Mouse (Mus musculus): Measurements from ENCODE around the gene Cox7a1. TPM values are rescaled to one million over a fixed set of nuclear protein-coding genes. Genes with fewer than 3 reads are reported as not detected.

Cox7a1 gene
- total and polyA plus RNA-seq, 3 experiments: 1.6 to 15.2 (median 14.0) TPM

GRCm38 (mm10) chr7:30235625-30236024, 51.7 kb downstream of the Cox7a1 start, which contains the start of gene Ovol3:
Gene Ovol3, minus strand, starts transcription at chr7:30235725.
- Histone ChIP-seq H3K4me2 (ENCODE audit: insufficient read depth, low read depth, poor library complexity, severe bottlenecking) (no peak within 1 kb of the TSS), H3K9ac (ENCODE audit: insufficient read depth, low read depth) (no peak within 1 kb of the TSS), H3K4me1 (ENCODE audit: control insufficient read depth in 1 of 2, insufficient read depth in 2 of 2) (peaks cover 12 to 41% of the 10 kb centered on the region in 2 experiments), H3K9me3 (replicated peaks; ENCODE audit: low read length) (no peaks in the 10 kb centered on the region), H3K27ac (ENCODE audit: insufficient read depth, low read depth) (no peak within 1 kb of the TSS), H3K4me3 (replicated peaks in 1 of 3; ENCODE audit: low read depth in 2 of 3, low read length in 2 of 3, poor library complexity in 1 of 3) (peak within 1 kb of the TSS in 1 of 3 experiments; percentile 2), H3K79me2 (replicated peaks; ENCODE audit: control insufficient read depth, extremely low read depth, insufficient read depth, poor library complexity, severe bottlenecking) (no peaks in the 10 kb centered on the region), H3K27me3 (replicated peaks) (no peaks in the 10 kb centered on the region), H3K36me3 (replicated peaks in 1 of 2; ENCODE audit: control insufficient read depth in 1 of 2, insufficient read depth in 1 of 2, low read length in 1 of 2) (peaks cover 26 to 45% of the 10 kb centered on the region in 2 experiments)
- in situ Hi-C loops (cut with MboI; ENCODE audit: low pct_ligation_motif_present, low pct_unique_long_range_greater_than_20kb, low sequenced_read_pairs): no loop called here
- no peak for TF ChIP-seq SMC3 (IDR thresholded peaks at IDR 0.05; ENCODE audit: low read depth, low read length)
- peak; percentile 24 for DNase-seq (ENCODE audit: extremely low read depth)
- dilution Hi-C loops (cut with MboI; ENCODE audit: extremely low pct_ligation_motif_present, extremely low pct_unique_long_range_greater_than_20kb, low sequenced_read_pairs): no loop called here

Other genes with a start within 250 kb of the Cox7a1 start
Only the 20 nearest of the 24 such genes appear.
- gene Zfp568, start 200.2 kb upstream of the Cox7a1 start, total RNA-seq (2012; rRNA removed): 10.6 and 12.9 TPM in 2 replicates
- gene Zfp568, start 200.2 kb upstream of the Cox7a1 start, total RNA-seq (2014; rRNA removed): 12.6 and 15.1 TPM in 2 replicates
- gene Zfp568, start 200.2 kb upstream of the Cox7a1 start, polyA plus RNA-seq (2012; ENCODE audit: insufficient read length, low read depth): 10.8 and 11.5 TPM in 2 replicates
- gene Zfp14, start 132.8 kb upstream of the Cox7a1 start, total RNA-seq (2012; rRNA removed): 0.34 TPM in 2 replicates
- 0.34 and 0.96 TPM in 2 replicates for gene Zfp14, start 132.8 kb upstream of the Cox7a1 start, total RNA-seq (2014; rRNA removed)
- 0.31 and 0.54 TPM in 2 replicates for gene Zfp14, start 132.8 kb upstream of the Cox7a1 start, polyA plus RNA-seq (2012; ENCODE audit: insufficient read length, low read depth)
- 6.9 and 7.0 TPM in 2 replicates for gene Zfp82, start 111.2 kb upstream of the Cox7a1 start, total RNA-seq (2012; rRNA removed)
- gene Zfp82, start 111.2 kb upstream of the Cox7a1 start, total RNA-seq (2014; rRNA removed): 7.1 TPM in 2 replicates
- gene Zfp82, start 111.2 kb upstream of the Cox7a1 start, polyA plus RNA-seq (2012; ENCODE audit: insufficient read length, low read depth): 4.5 and 4.9 TPM in 2 replicates
- gene Gm26920, start 93.7 kb upstream of the Cox7a1 start, total RNA-seq (2012; rRNA removed): 0.50 TPM in 1 of 2 replicates, not detected in the other
- gene Gm26920, start 93.7 kb upstream of the Cox7a1 start, total RNA-seq (2014; rRNA removed): not detected in 2 replicates
- gene Gm26920, start 93.7 kb upstream of the Cox7a1 start, polyA plus RNA-seq (2012; ENCODE audit: insufficient read length, low read depth): 1.1 TPM in 1 of 2 replicates, not detected in the other
- gene Zfp566, start 93.6 kb upstream of the Cox7a1 start, total RNA-seq (2012; rRNA removed): 5.5 and 6.5 TPM in 2 replicates
- gene Zfp566, start 93.6 kb upstream of the Cox7a1 start, total RNA-seq (2014; rRNA removed): 3.5 and 4.9 TPM in 2 replicates
- gene Zfp566, start 93.6 kb upstream of the Cox7a1 start, polyA plus RNA-seq (2012; ENCODE audit: insufficient read length, low read depth): 9.1 TPM in 2 replicates
- gene Zfp260, start 89.4 kb upstream of the Cox7a1 start, total RNA-seq (2012; rRNA removed): 11.1 and 11.4 TPM in 2 replicates
- gene Zfp260, start 89.4 kb upstream of the Cox7a1 start, total RNA-seq (2014; rRNA removed): 18.1 and 19.6 TPM in 2 replicates
- 11.5 and 13.7 TPM in 2 replicates for gene Zfp260, start 89.4 kb upstream of the Cox7a1 start, polyA plus RNA-seq (2012; ENCODE audit: insufficient read length, low read depth)
- 4.7 and 5.7 TPM in 2 replicates for gene Zfp382, start 62.2 kb upstream of the Cox7a1 start, total RNA-seq (2012; rRNA removed)
- 3.9 and 4.7 TPM in 2 replicates for gene Zfp382, start 62.2 kb upstream of the Cox7a1 start, total RNA-seq (2014; rRNA removed)
- gene Zfp382, start 62.2 kb upstream of the Cox7a1 start, polyA plus RNA-seq (2012; ENCODE audit: insufficient read length, low read depth): 2.1 and 3.3 TPM in 2 replicates
- gene Zfp146, start 14.4 kb upstream of the Cox7a1 start, total RNA-seq (2012; rRNA removed): 43.1 and 45.1 TPM in 2 replicates
- gene Zfp146, start 14.4 kb upstream of the Cox7a1 start, total RNA-seq (2014; rRNA removed): 44.5 and 45.0 TPM in 2 replicates
- 42.0 and 47.8 TPM in 2 replicates for gene Zfp146, start 14.4 kb upstream of the Cox7a1 start, polyA plus RNA-seq (2012; ENCODE audit: insufficient read length, low read depth)
- 85.8 and 101 TPM in 2 replicates for gene Capns1, start 14.7 kb downstream of the Cox7a1 start, total RNA-seq (2012; rRNA removed)
- 207 and 219 TPM in 2 replicates for gene Capns1, start 14.7 kb downstream of the Cox7a1 start, total RNA-seq (2014; rRNA removed)
- gene Capns1, start 14.7 kb downstream of the Cox7a1 start, polyA plus RNA-seq (2012; ENCODE audit: insufficient read length, low read depth): 218 and 233 TPM in 2 replicates
- gene Polr2i, start 47.8 kb downstream of the Cox7a1 start, total RNA-seq (2012; rRNA removed): 83.6 and 101 TPM in 2 replicates
- 55.0 and 62.9 TPM in 2 replicates for gene Polr2i, start 47.8 kb downstream of the Cox7a1 start, total RNA-seq (2014; rRNA removed)
- 74.2 and 75.4 TPM in 2 replicates for gene Polr2i, start 47.8 kb downstream of the Cox7a1 start, polyA plus RNA-seq (2012; ENCODE audit: insufficient read length, low read depth)
- 89.6 and 109 TPM in 2 replicates for gene Tbcb, start 48.1 kb downstream of the Cox7a1 start, total RNA-seq (2012; rRNA removed)
- gene Tbcb, start 48.1 kb downstream of the Cox7a1 start, total RNA-seq (2014; rRNA removed): 54.9 and 57.7 TPM in 2 replicates
- gene Tbcb, start 48.1 kb downstream of the Cox7a1 start, polyA plus RNA-seq (2012; ENCODE audit: insufficient read length, low read depth): 79.9 and 86.3 TPM in 2 replicates
- 0.42 and 0.84 TPM in 2 replicates for gene Ovol3, start 51.6 kb downstream of the Cox7a1 start, total RNA-seq (2012; rRNA removed)
- gene Ovol3, start 51.6 kb downstream of the Cox7a1 start, total RNA-seq (2014; rRNA removed): 1.9 and 2.8 TPM in 2 replicates
- 3.4 and 4.3 TPM in 2 replicates for gene Ovol3, start 51.6 kb downstream of the Cox7a1 start, polyA plus RNA-seq (2012; ENCODE audit: insufficient read length, low read depth)
- 0.38 and 0.63 TPM in 2 replicates for gene Thap8, start 96.0 kb downstream of the Cox7a1 start, total RNA-seq (2012; rRNA removed)
- gene Thap8, start 96.0 kb downstream of the Cox7a1 start, total RNA-seq (2014; rRNA removed): not detected in 2 replicates
- 0.23 TPM in 1 of 2 replicates, not detected in the other for gene Thap8, start 96.0 kb downstream of the Cox7a1 start, polyA plus RNA-seq (2012; ENCODE audit: insufficient read length, low read depth)
- 5.3 and 5.4 TPM in 2 replicates for gene Wdr62, start 96.3 kb downstream of the Cox7a1 start, total RNA-seq (2012; rRNA removed)
- gene Wdr62, start 96.3 kb downstream of the Cox7a1 start, total RNA-seq (2014; rRNA removed): 2.2 and 2.3 TPM in 2 replicates
- 17.7 and 19.7 TPM in 2 replicates for gene Wdr62, start 96.3 kb downstream of the Cox7a1 start, polyA plus RNA-seq (2012; ENCODE audit: insufficient read length, low read depth)
- not detected in 2 replicates for gene Clip3, start 107.6 kb downstream of the Cox7a1 start, total RNA-seq (2012; rRNA removed)
- not detected in 2 replicates for gene Clip3, start 107.6 kb downstream of the Cox7a1 start, total RNA-seq (2014; rRNA removed)
- gene Clip3, start 107.6 kb downstream of the Cox7a1 start, polyA plus RNA-seq (2012; ENCODE audit: insufficient read length, low read depth): not detected in 2 replicates
- 33.9 and 35.7 TPM in 2 replicates for gene Alkbh6, start 124.6 kb downstream of the Cox7a1 start, total RNA-seq (2012; rRNA removed)
- 28.8 and 31.7 TPM in 2 replicates for gene Alkbh6, start 124.6 kb downstream of the Cox7a1 start, total RNA-seq (2014; rRNA removed)
- gene Alkbh6, start 124.6 kb downstream of the Cox7a1 start, polyA plus RNA-seq (2012; ENCODE audit: insufficient read length, low read depth): 25.2 and 25.4 TPM in 2 replicates
- gene Syne4, start 130.7 kb downstream of the Cox7a1 start, total RNA-seq (2012; rRNA removed): 1.7 and 1.9 TPM in 2 replicates
- 0.70 and 0.81 TPM in 2 replicates for gene Syne4, start 130.7 kb downstream of the Cox7a1 start, total RNA-seq (2014; rRNA removed)
- 3.1 and 4.1 TPM in 2 replicates for gene Syne4, start 130.7 kb downstream of the Cox7a1 start, polyA plus RNA-seq (2012; ENCODE audit: insufficient read length, low read depth)
- gene E130208F15Rik, start 137.6 kb downstream of the Cox7a1 start, total RNA-seq (2012; rRNA removed): 5.6 and 6.2 TPM in 2 replicates
- 0.35 and 0.70 TPM in 2 replicates for gene E130208F15Rik, start 137.6 kb downstream of the Cox7a1 start, total RNA-seq (2014; rRNA removed)
- gene E130208F15Rik, start 137.6 kb downstream of the Cox7a1 start, polyA plus RNA-seq (2012; ENCODE audit: insufficient read length, low read depth): 6.2 and 9.7 TPM in 2 replicates
- 12.8 and 14.1 TPM in 2 replicates for gene Sdhaf1, start 139.8 kb downstream of the Cox7a1 start, total RNA-seq (2012; rRNA removed)
- gene Sdhaf1, start 139.8 kb downstream of the Cox7a1 start, total RNA-seq (2014; rRNA removed): 16.0 and 18.5 TPM in 2 replicates
- 8.8 and 11.3 TPM in 2 replicates for gene Sdhaf1, start 139.8 kb downstream of the Cox7a1 start, polyA plus RNA-seq (2012; ENCODE audit: insufficient read length, low read depth)
- gene Lrfn3, start 178.6 kb downstream of the Cox7a1 start, total RNA-seq (2012; rRNA removed): 0.04 and 0.08 TPM in 2 replicates
- not detected in 2 replicates for gene Lrfn3, start 178.6 kb downstream of the Cox7a1 start, total RNA-seq (2014; rRNA removed)
- not detected in 2 replicates for gene Lrfn3, start 178.6 kb downstream of the Cox7a1 start, polyA plus RNA-seq (2012; ENCODE audit: insufficient read length, low read depth)